Mouse (Mus musculus) CH12.LX (cell line): ENCODE results near the gene Zfp663. TPM values are rescaled to one million over a fixed set of nuclear protein-coding genes. Genes with fewer than 3 reads are reported as not detected.

Experiments
- DNase-seq: peaks from one replicate; pipeline ENCODE4 v3.0.0-alpha.2; 2013; ENCODE audit errors: extremely low read depth
- H3K27ac ChIP-seq: 2 replicates; pipeline ENCODE4 v1.5.1; 2012; ENCODE audit warnings: low read depth, mild to moderate bottlenecking, control low read depth, moderate library complexity; ENCODE audit not compliant: insufficient read depth
- H3K27me3 ChIP-seq: replicated peaks from 2 replicates; pipeline ENCODE3; 2012; ENCODE audit warnings: inconsistent platforms
- H3K36me3 ChIP-seq, 2 experiments: replicated peaks in 1 of 2; 2 replicates each; pipeline versions ENCODE3 to v1.6.1; 2012; ENCODE audit warnings: inconsistent platforms in 1 of 2, low read length in 1 of 2, mild to moderate bottlenecking in 1 of 2, mixed read lengths in 1 of 2, moderate library complexity in 1 of 2; ENCODE audit not compliant: control insufficient read depth in 1 of 2, insufficient read depth in 1 of 2
- H3K4me1 ChIP-seq, 2 experiments: 2 replicates each; pipeline ENCODE4 v1.6.1; 2012; ENCODE audit warnings: inconsistent platforms in 1 of 2, moderate library complexity in 1 of 2; ENCODE audit not compliant: insufficient read depth in 2 of 2, control insufficient read depth in 1 of 2
- H3K4me2 ChIP-seq: 2 replicates; pipeline ENCODE4 v1.6.1; 2012; ENCODE audit warnings: low read depth, mild to moderate bottlenecking, control low read depth; ENCODE audit not compliant: poor library complexity, insufficient read depth, severe bottlenecking
- H3K4me3 ChIP-seq, 3 experiments: fragments of 150-350 bp in 1 of 3; sonication (generic) in 1 of 3; replicated peaks in 1 of 3; 2 replicates each; pipeline versions ENCODE3 to v1.5.1; 2011 to 2012; ENCODE audit warnings: low read depth in 2 of 3, low read length in 2 of 3, mild to moderate bottlenecking in 2 of 3, moderate library complexity in 2 of 3, control low read depth in 1 of 3, improper control_type of control experiment in 1 of 3, inconsistent platforms in 1 of 3, mixed read lengths in 1 of 3; ENCODE audit not compliant: poor library complexity in 1 of 3
- H3K79me2 ChIP-seq: replicated peaks from 2 replicates; pipeline ENCODE4 v1.6.1; 2012; ENCODE audit warnings: mild to moderate bottlenecking, moderate library complexity; ENCODE audit not compliant: control insufficient read depth, poor library complexity, insufficient read depth, severe bottlenecking; ENCODE audit errors: extremely low read depth
- H3K9ac ChIP-seq: 2 replicates; pipeline ENCODE4 v1.6.1; 2012; ENCODE audit warnings: low read depth, mild to moderate bottlenecking, control low read depth, moderate library complexity; ENCODE audit not compliant: insufficient read depth
- H3K9me3 ChIP-seq: replicated peaks from 2 replicates; pipeline ENCODE3; 2012; ENCODE audit warnings: low read length, inconsistent platforms, mixed read lengths
- BHLHE40 ChIP-seq: IDR thresholded peaks from 2 replicates; pipeline ENCODE4 v1.6.1; 2011; ENCODE audit warnings: mild to moderate bottlenecking, low read depth, low read length, improper control_type of control experiment
- CHD2 ChIP-seq: IDR thresholded peaks from 2 replicates; pipeline ENCODE4 v1.6.1; 2011; ENCODE audit warnings: low read length, improper control_type of control experiment
- CTCF ChIP-seq, 2 experiments: IDR thresholded peaks in 1 of 2; conservative IDR thresholded peaks in 1 of 2; 2 replicates each; pipeline ENCODE4 v1.5.1; 2011 to 2012; ENCODE audit warnings: low read depth in 2 of 2, low read length in 2 of 2, improper control_type of control experiment in 1 of 2, inconsistent platforms in 1 of 2, mild to moderate bottlenecking in 1 of 2, moderate library complexity in 1 of 2
- E2F4 ChIP-seq: IDR thresholded peaks from 2 replicates; pipeline ENCODE4 v1.6.1; 2011; ENCODE audit warnings: low read depth, low read length, improper control_type of control experiment; ENCODE audit not compliant: insufficient replicate concordance
- ELF1 ChIP-seq: IDR thresholded peaks from 2 replicates; pipeline ENCODE4 v1.6.1; 2014; ENCODE audit warnings: low read depth, mild to moderate bottlenecking, inconsistent platforms, low read length, improper control_type of control experiment
- ETS1 ChIP-seq: conservative IDR thresholded peaks from 2 replicates; pipeline ENCODE4 v1.6.1; 2012; ENCODE audit warnings: low read depth, mild to moderate bottlenecking, inconsistent platforms, low read length, improper control_type of control experiment, moderate library complexity
- GABPA ChIP-seq: IDR thresholded peaks from 2 replicates; pipeline ENCODE4 v1.6.1; 2012; ENCODE audit warnings: low read depth, low read length, improper control_type of control experiment, inconsistent platforms; ENCODE audit not compliant: insufficient replicate concordance
- HCFC1 ChIP-seq: IDR thresholded peaks from 2 replicates; pipeline ENCODE4 v1.6.1; 2012; ENCODE audit warnings: low read depth, mild to moderate bottlenecking, inconsistent platforms, low read length, improper control_type of control experiment
- JUN ChIP-seq: IDR thresholded peaks from 2 replicates; pipeline ENCODE4 v1.6.1; 2011; ENCODE audit warnings: low read depth, mild to moderate bottlenecking, low read length, improper control_type of control experiment, moderate library complexity; ENCODE audit not compliant: insufficient read depth
- MAX ChIP-seq: IDR thresholded peaks from 2 replicates; pipeline ENCODE4 v1.6.1; 2011; ENCODE audit warnings: low read length, improper control_type of control experiment
- MAZ ChIP-seq: IDR thresholded peaks from 2 replicates; pipeline ENCODE4 v1.6.1; 2012; ENCODE audit warnings: low read depth, mild to moderate bottlenecking, inconsistent platforms, low read length, improper control_type of control experiment, moderate library complexity
- MEF2A ChIP-seq: IDR thresholded peaks from 2 replicates; pipeline ENCODE4 v1.6.1; 2014; ENCODE audit warnings: low read depth, mild to moderate bottlenecking, inconsistent platforms, low read length, improper control_type of control experiment, borderline replicate concordance
- MXI1 ChIP-seq: IDR thresholded peaks from 2 replicates; pipeline ENCODE4 v1.6.1; 2011; ENCODE audit warnings: mild to moderate bottlenecking, low read depth, low read length, improper control_type of control experiment
- MYC ChIP-seq: IDR thresholded peaks from 2 replicates; pipeline ENCODE4 v1.6.1; 2011; ENCODE audit warnings: low read depth, mild to moderate bottlenecking, improper control_type of control experiment, low read length
- NELFE ChIP-seq: IDR thresholded peaks from 2 replicates; pipeline ENCODE4 v1.6.1; 2011; ENCODE audit warnings: low read depth, low read length, improper control_type of control experiment
- NRF1 ChIP-seq: IDR thresholded peaks from 2 replicates; pipeline ENCODE4 v1.6.1; 2014; ENCODE audit warnings: low read depth, mild to moderate bottlenecking, inconsistent platforms, low read length, improper control_type of control experiment, moderate library complexity
- POLR2A ChIP-seq: IDR thresholded peaks from 2 replicates; pipeline ENCODE4 v1.6.1; 2011; ENCODE audit warnings: low read depth, mild to moderate bottlenecking, improper control_type of control experiment, low read length
- RAD21 ChIP-seq: IDR thresholded peaks from 2 replicates; pipeline ENCODE4 v1.6.1; 2011; ENCODE audit warnings: low read depth, mild to moderate bottlenecking, low read length, improper control_type of control experiment, moderate library complexity
- SIN3A ChIP-seq: IDR thresholded peaks from 2 replicates; pipeline ENCODE4 v1.6.1; 2012; ENCODE audit warnings: low read length, improper control_type of control experiment, inconsistent platforms
- SMC3 ChIP-seq: IDR thresholded peaks from 2 replicates; pipeline ENCODE4 v1.6.1; 2011; ENCODE audit warnings: low read depth, low read length, improper control_type of control experiment
- TBP ChIP-seq: conservative IDR thresholded peaks from 2 replicates; pipeline ENCODE4 v1.6.1; 2011; ENCODE audit warnings: low read depth, low read length, improper control_type of control experiment
- UBTF ChIP-seq: IDR thresholded peaks from 2 replicates; pipeline ENCODE4 v1.6.1; 2012; ENCODE audit warnings: low read depth, mild to moderate bottlenecking, inconsistent platforms, low read length, improper control_type of control experiment, moderate library complexity
- USF1 ChIP-seq: IDR thresholded peaks from 2 replicates; pipeline ENCODE4 v1.6.1; 2014; ENCODE audit warnings: low read depth, mild to moderate bottlenecking, inconsistent platforms, low read length, improper control_type of control experiment
- USF2 ChIP-seq: conservative IDR thresholded peaks from 2 replicates; pipeline ENCODE4 v1.6.1; 2011; ENCODE audit warnings: low read depth, low read length, improper control_type of control experiment
- ZC3H11A ChIP-seq: IDR thresholded peaks from 2 replicates; pipeline ENCODE4 v1.6.1; 2012; ENCODE audit warnings: low read depth, mild to moderate bottlenecking, inconsistent platforms, low read length, improper control_type of control experiment
- ZKSCAN1 ChIP-seq: IDR thresholded peaks from 2 replicates; pipeline ENCODE4 v1.6.1; 2012; ENCODE audit warnings: low read depth, inconsistent platforms, low read length, improper control_type of control experiment, borderline replicate concordance
- ZNF384 ChIP-seq: IDR thresholded peaks from 2 replicates; pipeline ENCODE4 v1.6.1; 2012; ENCODE audit warnings: low read depth, low read length, improper control_type of control experiment, inconsistent platforms
- dilution Hi-C: fragments of 300-500 bp; cut with MboI; formaldehyde crosslinking; loops from 2 replicates; pipeline ENCODE4 v1.14.3; 2020; ENCODE audit warnings: low sequenced_read_pairs; ENCODE audit not compliant: extremely low pct_unique_long_range_greater_than_20kb, extremely low pct_ligation_motif_present
- in situ Hi-C: fragments of 300-500 bp; cut with MboI; formaldehyde crosslinking; loops from 3 replicates; pipeline ENCODE4 v1.14.3; 2019; ENCODE audit warnings: low sequenced_read_pairs, low pct_ligation_motif_present, low pct_unique_long_range_greater_than_20kb, mixed read lengths
- polyA plus RNA-seq: library from polyadenylated mRNA; unstranded; fragments of >175 nt; gene quantifications from 2 replicates; pipeline ENCODE4 v1.2.1, GENCODE M21; 2012; ENCODE audit warnings: low read depth; ENCODE audit not compliant: insufficient read length
- total RNA-seq, 2 experiments: library from RNA; depleted of rRNA; stranded (reverse); fragments of 300-350 nt in 1 of 2; fragments of >200 nt in 1 of 2; gene quantifications; 2 replicates each; pipeline ENCODE4 v1.2.3; 2012 to 2014

Gene Zfp663
- total and polyA plus RNA-seq, 3 experiments, result not detected

GRCm38 (mm10) chr2:165367047-165367520, 1.4 kb downstream of the Zfp663 start:
- DNase-seq, result peak; percentile 3
- Histone ChIP-seq H3K27me3 (peaks cover 59% of the 10 kb centered on the region), H3K4me3 (no peak overlapping the region), H3K9me3 (peaks cover 7% of the 10 kb centered on the region), H3K79me2 (no peaks in the 10 kb centered on the region), H3K4me1 (peaks cover 3 to 7% of the 10 kb centered on the region in 2 experiments; a peak in 1 of 4 replicates), H3K36me3 (no peaks in the 10 kb centered on the region), H3K9ac (no peak overlapping the region), H3K4me2 (no peak overlapping the region), H3K27ac (no peak overlapping the region)
- TF ChIP-seq ZC3H11A, result no peak
- TF ChIP-seq HCFC1, result no peak
- TF ChIP-seq POLR2A, result no peak
- TF ChIP-seq ZNF384, result no peak
- no peak for TF ChIP-seq USF2
- no peak for TF ChIP-seq MYC
- no peak for TF ChIP-seq SIN3A
- no peak for TF ChIP-seq CHD2
- no peak for TF ChIP-seq GABPA
- no peak for TF ChIP-seq E2F4
- TF ChIP-seq ELF1, result no peak
- no peak for TF ChIP-seq MAX
- no peak for TF ChIP-seq JUN
- no peak for TF ChIP-seq MEF2A
- no peak for TF ChIP-seq USF1
- TF ChIP-seq RAD21, result no peak
- no peak for TF ChIP-seq CTCF (conservative IDR thresholded peaks at IDR 0.05 in 1 of 2, IDR thresholded peaks at IDR 0.05 in 1 of 2; ENCODE audit: low read depth in 2 of 2, low read length in 2 of 2)
- TF ChIP-seq ZKSCAN1, result no peak
- no peak for TF ChIP-seq MXI1
- in situ Hi-C loops, result loop anchor here (10.0 kb wide), 2 partner anchors 108 to 422 kb away; partner anchors contain the start of genes Mmp9 and Slc13a3
- dilution Hi-C loops, result no loop called here

- H3K4me2 ChIP-seq, result peak overlapping the region; percentile 18; the same call in 1 of the 2 replicates
- no peak overlapping the region for H3K27ac ChIP-seq
- H3K4me3 ChIP-seq, result no peak overlapping the region
- no peak overlapping the region for H3K9ac ChIP-seq
- dilution Hi-C loops (no loop called here), in situ Hi-C loops (loop anchor here (5.0 to 10.0 kb wide), 4 partner anchors 92 to 420 kb away; partner anchors contain the start of genes Mmp9 and Slc13a3)
- H3K79me2 ChIP-seq, result no peaks in the 10 kb centered on the region
- TF ChIP-seq MAX (no peak), MAZ (no peak), MXI1 (no peak), TBP (no peak), RAD21 (peak; percentile 43), UBTF (no peak), MYC (no peak), CTCF (conservative IDR thresholded peaks at IDR 0.05 in 1 of 2, IDR thresholded peaks at IDR 0.05 in 1 of 2; ENCODE audit: low read depth in 2 of 2, low read length in 2 of 2) (peak; percentile 11 to 98; a peak in 3 of 4 replicates), NELFE (peak; percentile 39; the same call in 1 of the 2 replicates), CHD2 (no peak), NRF1 (no peak), BHLHE40 (no peak), SMC3 (peak; percentile 51), ETS1 (no peak), HCFC1 (no peak)
- peaks cover 3 to 7% of the 10 kb centered on the region in 2 experiments; a peak in 1 of 4 replicates for H3K4me1 ChIP-seq
- peak; percentile 17 for DNase-seq
- H3K27me3 ChIP-seq, result peaks cover 46% of the 10 kb centered on the region
- no peaks in the 10 kb centered on the region for H3K36me3 ChIP-seq
- peaks cover 7% of the 10 kb centered on the region for H3K9me3 ChIP-seq
Measured at GRCm38 (mm10) chr2:165364334-165365091, 4.0 kb downstream of the Zfp663 start.
